Mouse (Mus musculus) ES-E14 (cell line): ENCODE results near the gene Cacna1h. TPM values are rescaled to one million over a fixed set of nuclear protein-coding genes. Genes with fewer than 3 reads are reported as not detected.

ENCODE experiments used
- DNase-seq: peaks from one replicate; pipeline ENCODE4 v3.0.0-alpha.2; 2013; ENCODE audit warnings: low read depth, low spot score
- H3K27ac ChIP-seq: 2 replicates; pipeline ENCODE4 v1.5.1; 2012; ENCODE audit warnings: low read depth, mild to moderate bottlenecking, low read length, moderate library complexity, mixed read lengths; ENCODE audit not compliant: poor library complexity, insufficient read depth, severe bottlenecking
- H3K36me3 ChIP-seq: 2 replicates; pipeline ENCODE4 v1.6.1; 2012; ENCODE audit warnings: mild to moderate bottlenecking, low read length, moderate library complexity, mixed read lengths; ENCODE audit not compliant: control insufficient read depth, poor library complexity, insufficient read depth, severe bottlenecking
- H3K4me1 ChIP-seq, 2 experiments: fragments of 150-350 bp in 1 of 2; sonication (generic) in 1 of 2; 2 replicates each; pipeline ENCODE4 v1.6.1; 2012; ENCODE audit warnings: low read length in 2 of 2, mild to moderate bottlenecking in 1 of 2, mixed read lengths in 1 of 2; ENCODE audit not compliant: control insufficient read depth in 2 of 2, insufficient read depth in 2 of 2, poor library complexity in 1 of 2
- H3K4me3 ChIP-seq, 2 experiments: fragments of 150-350 bp in 1 of 2; sonication (generic) in 1 of 2; 2 replicates each; pipeline ENCODE4 v1.5.1; 2012; ENCODE audit warnings: low read length in 2 of 2, low read depth in 1 of 2, mild to moderate bottlenecking in 1 of 2, mixed read lengths in 1 of 2; ENCODE audit not compliant: insufficient read depth in 1 of 2, poor library complexity in 1 of 2, severe bottlenecking in 1 of 2
- H3K9ac ChIP-seq: 2 replicates; pipeline ENCODE4 v1.6.1; 2012; ENCODE audit warnings: low read depth, mild to moderate bottlenecking, low read length, mixed read lengths; ENCODE audit not compliant: poor library complexity, insufficient read depth, severe bottlenecking
- H3K9me3 ChIP-seq: fragments of 150-350 bp; sonication (generic); 2 replicates; pipeline ENCODE4 v1.6.1; 2012; ENCODE audit warnings: low read depth, mild to moderate bottlenecking, low read length; ENCODE audit not compliant: control insufficient read depth, insufficient read depth
- CHD2 ChIP-seq: IDR thresholded peaks from 2 replicates; pipeline ENCODE4 v1.6.1; 2014; ENCODE audit warnings: mild to moderate bottlenecking, low read depth, low read length, inconsistent platforms
- HCFC1 ChIP-seq: IDR thresholded peaks from 2 replicates; pipeline ENCODE4 v1.6.1; 2012; ENCODE audit warnings: low read length, inconsistent platforms, borderline replicate concordance; ENCODE audit not compliant: insufficient read depth
- MAFK ChIP-seq: IDR thresholded peaks from 2 replicates; pipeline ENCODE4 v1.6.1; 2014; ENCODE audit warnings: mild to moderate bottlenecking, low read depth, low read length, inconsistent platforms; ENCODE audit not compliant: insufficient read depth
- ZC3H11A ChIP-seq: IDR thresholded peaks from 2 replicates; pipeline ENCODE4 v1.6.1; 2012; ENCODE audit warnings: low read depth, mild to moderate bottlenecking, inconsistent platforms, low read length, borderline replicate concordance
- ZNF384 ChIP-seq: IDR thresholded peaks from 2 replicates; pipeline ENCODE4 v1.6.1; 2012; ENCODE audit warnings: low read depth, low read length, inconsistent platforms
- in situ Hi-C, 2 experiments: fragments of 600-800 bp; cut with MboI; formaldehyde crosslinking; loops; one replicate each; pipeline ENCODE4 v1.15.1; 2025; ENCODE audit warnings: low sequenced_read_pairs in 2 of 2, inconsistent platforms in 1 of 2; ENCODE audit not compliant: unreplicated experiment in 2 of 2
- total RNA-seq: library from RNA; depleted of rRNA; stranded (reverse); fragments of 300-350 nt; gene quantifications from 2 replicates; pipeline ENCODE4 v1.2.3, GENCODE M21; 2012

Cacna1h gene
- total RNA-seq, 1 experiment, result 2.1 TPM

DNA sequence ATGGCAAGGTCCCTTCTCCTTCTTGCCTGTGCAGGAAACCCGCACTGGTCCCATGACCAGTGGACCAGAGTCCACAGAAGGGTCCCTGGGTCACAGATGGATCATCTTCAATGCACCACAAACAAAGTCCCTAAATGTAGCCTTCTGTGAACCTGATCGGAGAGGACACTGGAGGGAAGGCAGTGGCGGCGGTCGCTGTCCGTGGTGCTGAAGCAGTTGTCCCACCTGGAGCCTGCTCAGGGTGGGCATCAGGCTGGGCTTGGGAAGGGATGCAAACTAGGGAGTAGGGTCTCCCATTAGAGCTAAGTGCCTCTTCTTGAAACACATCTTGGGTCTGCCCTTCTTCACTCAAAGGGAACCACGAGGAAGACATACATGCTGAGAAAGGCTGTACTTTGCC, 33.1 kb downstream of the Cacna1h start:
- in situ Hi-C loops, result loop anchor here (5.0 kb wide), 2 partner anchors 67 to 72 kb away; no protein-coding TSS in a partner anchor
- H3K9me3 ChIP-seq, result no peaks in the 10 kb centered on the region
- peaks cover 0 to 15% of the 10 kb centered on the region in 2 experiments; a peak in 1 of 4 replicates for H3K4me1 ChIP-seq
- DNase-seq, result peak; percentile 26
- H3K4me3 ChIP-seq, result no peak overlapping the region
- TF ChIP-seq MAFK (no peak), HCFC1 (no peak), ZNF384 (no peak), ZC3H11A (no peak), CHD2 (no peak)
- no peak overlapping the region for H3K27ac ChIP-seq
- H3K36me3 ChIP-seq, result no peaks in the 10 kb centered on the region
- no peak overlapping the region for H3K9ac ChIP-seq

DNA sequence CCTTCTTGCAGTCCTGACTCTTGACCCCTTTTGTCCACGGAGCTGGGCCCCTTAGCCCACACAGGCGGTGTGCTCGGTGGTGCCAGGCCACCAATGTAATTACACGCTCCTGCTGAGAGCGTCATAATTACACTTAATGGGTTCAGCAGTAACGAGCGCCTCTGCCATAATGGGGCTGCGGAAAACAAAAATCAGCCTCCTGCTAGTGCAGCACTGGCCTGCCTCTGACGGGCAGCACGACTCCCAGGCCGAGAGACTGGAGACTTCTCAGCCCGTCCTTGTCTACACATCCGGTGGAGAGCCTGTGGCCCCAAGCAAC, 35.1 kb downstream of the Cacna1h start:
- H3K27ac ChIP-seq, result no peak overlapping the region
- DNase-seq, result no peak
- no peak overlapping the region for H3K9ac ChIP-seq
- no peak for TF ChIP-seq ZC3H11A
- no peak for TF ChIP-seq HCFC1
- TF ChIP-seq ZNF384, result no peak
- no peak for TF ChIP-seq MAFK
- no peak for TF ChIP-seq CHD2
- no peak overlapping the region for H3K4me3 ChIP-seq
- H3K4me1 ChIP-seq, result peaks cover 0 to 4% of the 10 kb centered on the region in 2 experiments; a peak in 1 of 4 replicates
- in situ Hi-C loops, result no loop called here
- no peaks in the 10 kb centered on the region for H3K36me3 ChIP-seq
- no peaks in the 10 kb centered on the region for H3K9me3 ChIP-seq

DNA sequence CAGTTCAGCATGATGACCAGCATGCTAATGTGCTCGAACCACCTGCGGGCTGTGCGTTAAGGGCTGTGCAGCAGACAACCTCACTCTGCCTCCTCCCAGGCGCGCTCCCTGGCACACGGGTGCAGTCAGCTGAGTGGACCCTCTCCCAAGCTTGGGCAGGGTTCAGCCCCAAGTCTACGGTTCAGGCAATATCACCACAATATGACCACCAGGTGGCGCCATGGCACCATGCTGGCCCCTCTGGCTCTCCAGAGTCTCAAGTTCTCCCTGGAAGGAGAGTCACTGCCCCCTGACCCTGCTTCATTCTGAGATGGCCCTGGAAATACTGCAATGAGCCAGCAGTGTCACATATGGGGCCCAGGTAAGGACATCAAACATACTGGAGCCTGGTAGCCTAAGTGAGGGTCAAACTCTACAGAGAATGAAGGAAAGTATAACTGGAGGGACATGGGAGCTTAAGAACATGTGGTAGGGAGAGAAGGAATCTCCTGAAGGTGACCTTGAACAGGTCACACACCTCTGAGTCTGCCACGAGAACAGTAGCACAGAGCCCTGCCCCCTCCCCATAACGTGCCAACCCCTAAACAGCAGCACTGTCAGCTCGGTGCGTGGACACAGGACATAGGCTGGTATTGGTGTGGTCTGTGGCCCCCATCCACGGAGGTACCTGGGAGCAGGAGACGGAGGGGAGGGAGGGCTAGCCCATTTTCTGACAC, 35.6 kb downstream of the Cacna1h start:
- no peaks in the 10 kb centered on the region for H3K36me3 ChIP-seq
- no peak overlapping the region for H3K4me3 ChIP-seq
- in situ Hi-C loops, result no loop called here
- no peak overlapping the region for H3K27ac ChIP-seq
- no peaks in the 10 kb centered on the region for H3K9me3 ChIP-seq
- TF ChIP-seq ZC3H11A, result peak; percentile 96
- no peak for TF ChIP-seq CHD2
- no peak overlapping the region for H3K9ac ChIP-seq
- DNase-seq, result peak; percentile 60
- H3K4me1 ChIP-seq, result peaks cover 0 to 4% of the 10 kb centered on the region in 2 experiments; a peak in 1 of 4 replicates

DNA sequence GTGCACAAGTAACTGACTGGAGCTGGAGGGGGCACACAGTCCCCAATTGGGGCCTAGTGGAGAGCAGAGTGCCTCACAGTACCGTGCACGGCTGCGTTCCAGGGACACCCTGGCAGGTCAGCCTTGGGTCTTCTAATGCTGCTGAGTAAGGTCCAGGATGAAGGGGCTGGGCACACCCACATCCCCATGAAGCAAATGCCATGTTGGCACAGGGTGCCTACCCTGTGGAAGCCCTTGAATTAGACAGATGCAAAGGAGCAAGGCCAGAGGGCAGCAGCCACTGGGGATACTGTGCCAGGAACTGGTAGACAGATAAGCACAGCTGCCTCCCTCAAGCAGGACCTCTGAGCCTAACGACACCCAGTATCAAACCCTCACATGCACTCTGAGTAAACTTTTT, 39.1 kb downstream of the Cacna1h start:
- no peaks in the 10 kb centered on the region for H3K36me3 ChIP-seq
- H3K9ac ChIP-seq, result no peak overlapping the region
- H3K9me3 ChIP-seq, result no peaks in the 10 kb centered on the region
- H3K4me1 ChIP-seq, result peaks cover 0 to 4% of the 10 kb centered on the region in 2 experiments; a peak in 1 of 4 replicates
- H3K27ac ChIP-seq, result no peak overlapping the region
- H3K4me3 ChIP-seq, result no peak overlapping the region
- TF ChIP-seq HCFC1, result no peak
- no peak for TF ChIP-seq ZNF384
- TF ChIP-seq CHD2, result no peak
- TF ChIP-seq MAFK, result no peak
- TF ChIP-seq ZC3H11A, result no peak
- in situ Hi-C loops, result no loop called here
- no peak for DNase-seq

DNA sequence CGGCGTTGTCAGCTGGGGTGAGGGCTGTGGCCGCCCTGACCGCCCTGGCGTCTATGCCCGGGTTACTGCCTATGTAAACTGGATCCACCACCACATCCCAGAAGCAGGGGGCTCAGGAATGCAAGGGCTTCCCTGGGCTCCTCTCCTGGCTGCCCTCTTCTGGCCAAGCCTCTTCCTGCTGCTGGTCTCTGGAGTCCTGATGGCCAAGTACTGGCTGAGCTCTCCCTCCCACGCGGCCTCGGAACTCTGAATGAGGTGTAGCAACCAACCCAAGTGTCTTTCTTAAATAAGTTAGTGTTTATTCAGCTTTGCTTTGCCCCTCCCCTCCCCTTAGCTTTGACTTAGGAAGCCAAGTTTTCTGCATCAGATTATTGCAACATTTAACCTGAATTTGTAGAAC, 59.6 kb downstream of the Cacna1h start:
- peaks cover 0 to 4% of the 10 kb centered on the region in 2 experiments; a peak in 1 of 4 replicates for H3K4me1 ChIP-seq
- H3K9ac ChIP-seq, result no peak overlapping the region; the same call in 1 of the 2 replicates
- TF ChIP-seq MAFK (no peak), ZC3H11A (no peak), HCFC1 (no peak), ZNF384 (no peak), CHD2 (no peak)
- in situ Hi-C loops, result no loop called here
- DNase-seq, result no peak
- peak overlapping the region in 1 of 2 experiments; percentile 42; a peak in 1 of 4 replicates for H3K4me3 ChIP-seq
- H3K27ac ChIP-seq, result no peak overlapping the region
- H3K9me3 ChIP-seq, result no peaks in the 10 kb centered on the region
- no peaks in the 10 kb centered on the region for H3K36me3 ChIP-seq
